Mouse (Mus musculus): ENCODE results near the gene Aqp5. TPM values are rescaled to one million over a fixed set of nuclear protein-coding genes. Genes with fewer than 3 reads are reported as not detected.

Aqp5 gene
- total RNA-seq (2021): not detected
- long read RNA-seq, experiment 1: 0 reads
- long read RNA-seq, experiment 2: 0 reads

DNA sequence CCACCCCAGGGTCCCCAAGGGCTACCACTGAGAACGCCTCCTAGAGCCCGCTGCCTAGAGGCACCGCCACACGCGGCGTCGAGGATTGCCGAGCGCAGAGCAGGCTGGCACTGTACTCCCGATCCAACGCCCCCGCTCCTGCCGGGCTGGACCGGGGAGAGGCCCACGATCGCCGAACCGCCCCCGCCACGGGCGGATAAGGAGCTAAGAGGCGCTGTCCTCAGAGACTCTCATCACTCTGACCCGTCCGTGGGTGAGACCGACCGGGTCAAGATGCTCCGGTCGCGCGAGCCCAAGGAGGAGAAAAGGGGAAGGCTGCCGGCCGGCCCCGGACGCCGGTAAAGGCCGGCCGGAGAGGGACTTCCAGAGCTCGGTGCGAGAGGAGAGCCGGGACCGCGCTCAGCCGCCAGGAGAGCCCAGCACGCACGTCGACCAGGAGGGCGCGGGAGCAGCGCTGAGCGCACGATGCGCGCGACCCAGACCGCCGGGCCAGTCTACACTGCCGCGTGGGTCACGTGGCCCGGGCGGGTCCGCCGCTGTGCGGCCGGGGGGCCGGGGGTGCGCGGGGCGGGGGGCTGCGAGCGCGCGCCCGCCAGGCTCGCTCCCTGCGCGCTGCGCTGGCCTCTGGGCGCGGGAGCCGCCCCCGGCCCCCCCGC, at the start of gene Aqp5:
TSS of gene Aqp5 (plus strand) at position 354 of the 656 bp plus-strand sequence.
- intact Hi-C loops (cut with DNase I; ENCODE audit: low total_unique reads): loop anchor here (10.0 kb wide), 2 partner anchors 184 to 324 kb away; partner anchors contain the start of gene Cers5
- no peak for DNase-seq

DNA sequence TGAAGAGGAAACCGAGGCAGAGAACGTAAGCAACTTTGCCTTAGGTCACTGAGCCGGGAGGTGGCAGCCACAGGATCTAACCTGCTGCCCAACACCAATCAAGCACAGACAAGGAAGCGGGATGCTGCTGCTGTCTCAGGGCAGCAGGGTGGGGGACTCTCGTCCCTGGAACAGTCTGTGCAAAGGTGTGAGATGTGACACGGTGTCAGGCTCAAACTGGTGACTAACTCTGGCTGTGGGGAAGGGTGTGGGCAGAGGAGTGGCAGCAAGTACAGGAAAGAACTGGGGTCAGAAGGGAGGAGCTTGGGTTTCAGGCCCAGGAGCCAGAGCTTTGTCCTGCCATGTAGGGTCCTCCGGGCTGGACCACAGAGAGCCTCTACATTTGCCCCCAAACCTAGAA, 46.5 kb upstream of the Aqp5 start:
- intact Hi-C loops (cut with DNase I; ENCODE audit: low total_unique reads): no loop called here
- DNase-seq: no peak

DNA sequence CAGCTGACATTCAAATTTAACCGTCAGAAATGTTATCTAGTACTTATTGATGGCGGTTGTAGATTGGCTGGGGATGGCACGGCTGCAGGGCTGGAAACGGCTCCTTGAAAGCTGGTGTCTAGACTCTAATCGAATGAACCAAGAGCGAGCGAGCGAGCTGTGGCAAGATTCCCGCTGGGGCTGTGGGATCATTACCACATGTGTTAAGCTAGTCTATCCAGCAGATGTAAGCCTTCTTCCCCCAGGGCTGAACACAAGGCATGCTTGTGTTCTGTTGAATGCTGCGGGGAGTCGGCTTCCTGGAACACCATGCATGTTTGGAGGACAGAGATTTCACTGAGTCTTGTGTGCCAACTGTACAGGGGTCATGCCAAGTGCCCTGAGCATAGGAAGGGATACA, 44.0 kb upstream of the Aqp5 start:
- intact Hi-C loops (cut with DNase I; ENCODE audit: low total_unique reads): no loop called here
- DNase-seq: peak; percentile 24

DNA sequence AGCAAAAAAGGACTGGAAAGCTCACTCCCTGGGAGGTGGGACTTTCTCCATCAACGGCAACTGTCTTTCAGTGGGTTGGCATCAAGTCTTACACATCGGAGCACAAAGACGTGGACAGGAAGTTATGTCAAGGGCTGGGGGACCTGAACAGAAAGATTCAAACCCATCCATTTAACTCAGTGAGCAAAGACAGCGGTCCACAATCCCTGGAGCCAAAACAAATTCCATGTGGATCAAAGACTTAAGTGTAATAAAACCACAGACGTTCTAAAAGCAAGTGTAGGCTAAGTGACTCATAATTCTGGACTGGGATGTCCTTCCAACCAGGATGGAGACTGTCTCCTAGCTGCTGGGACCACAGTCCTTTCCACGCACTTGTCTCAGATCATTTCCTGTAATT, 42.9 kb upstream of the Aqp5 start:
- intact Hi-C loops (cut with DNase I; ENCODE audit: low total_unique reads): no loop called here
- no peak for DNase-seq

DNA sequence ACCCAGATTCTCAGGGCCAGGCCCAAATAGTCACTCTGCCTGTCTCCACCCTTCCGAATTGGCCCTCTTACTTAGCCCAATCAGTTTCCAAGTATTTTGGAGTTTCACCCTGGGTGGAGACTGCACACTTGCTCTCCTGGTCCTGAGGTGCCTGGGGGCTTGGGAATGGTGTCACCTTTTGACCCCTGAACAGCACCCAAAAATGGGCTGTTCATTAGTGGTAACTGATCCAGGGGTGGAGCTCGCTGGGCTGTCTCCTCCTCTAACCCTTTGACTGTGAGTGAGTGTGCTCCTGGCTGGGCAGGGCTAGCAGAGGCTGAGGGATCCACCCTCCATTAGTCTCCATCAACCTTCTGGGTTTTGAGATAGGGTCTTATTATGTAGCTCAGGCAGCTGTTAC, 40.7 kb upstream of the Aqp5 start:
- intact Hi-C loops (cut with DNase I; ENCODE audit: low total_unique reads): no loop called here
- no peak for DNase-seq

DNA sequence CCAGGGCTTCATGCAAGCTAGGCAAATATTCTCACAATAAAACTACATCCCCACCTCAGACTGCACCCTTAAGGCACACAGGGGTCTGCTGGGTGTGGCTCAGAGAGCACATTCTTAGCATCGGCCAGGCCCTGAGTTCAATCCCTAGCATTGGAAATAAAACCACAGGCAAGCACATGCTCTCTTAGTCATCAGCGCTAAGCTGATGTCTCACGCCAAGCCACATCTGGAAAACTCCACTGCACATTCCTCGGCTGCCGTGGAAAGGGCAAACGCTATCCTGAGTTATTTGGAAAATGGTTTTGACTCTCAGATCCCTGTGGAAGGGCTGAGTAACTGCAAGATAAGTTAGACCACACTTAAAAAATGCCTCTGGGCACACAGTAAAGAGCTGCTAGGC, 36.8 kb upstream of the Aqp5 start:
- intact Hi-C loops (cut with DNase I; ENCODE audit: low total_unique reads): no loop called here
- no peak for DNase-seq

DNA sequence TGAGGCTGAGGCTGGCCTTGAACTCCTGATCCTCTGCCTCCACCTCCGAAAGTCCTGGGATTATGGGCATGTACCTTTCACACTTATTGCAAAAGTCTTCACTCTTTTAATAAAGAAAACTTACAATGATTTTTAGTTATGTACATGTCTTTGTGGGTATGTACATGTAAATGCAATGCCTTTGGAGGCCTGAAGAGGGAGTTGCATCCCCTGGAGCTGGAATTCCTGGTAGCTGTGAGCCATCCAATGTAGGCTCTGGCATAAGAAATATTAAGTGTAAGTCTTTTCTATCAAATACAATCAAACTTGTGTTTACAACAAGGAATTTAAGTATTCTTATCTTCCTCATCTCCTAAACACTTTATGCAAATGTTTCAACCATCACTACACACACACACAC, 31.6 kb upstream of the Aqp5 start:
- intact Hi-C loops (cut with DNase I; ENCODE audit: low total_unique reads): no loop called here

DNA sequence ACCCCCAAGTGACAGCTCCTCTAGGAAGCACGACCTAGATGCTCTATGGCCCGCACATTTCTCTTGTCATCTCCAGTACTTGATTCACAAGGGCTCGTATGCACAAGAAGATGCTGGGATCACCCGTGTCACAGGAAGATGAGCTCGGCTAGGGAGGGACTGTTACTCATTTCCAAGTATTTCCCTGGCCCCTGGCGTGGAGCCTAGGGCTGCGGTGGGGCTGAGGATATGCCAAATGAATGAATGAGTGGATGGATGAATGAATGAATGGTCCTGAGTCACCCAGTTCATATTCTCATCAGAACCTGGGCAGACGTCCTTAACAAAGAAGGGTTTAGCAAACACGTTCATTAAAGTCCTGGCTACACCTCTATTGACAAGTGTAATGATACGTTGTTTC, 30.3 kb upstream of the Aqp5 start:
- intact Hi-C loops (cut with DNase I; ENCODE audit: low total_unique reads): no loop called here

More for the DNA sequence above, 31.6 kb upstream of the Aqp5 start:
- no peak for DNase-seq

DNA sequence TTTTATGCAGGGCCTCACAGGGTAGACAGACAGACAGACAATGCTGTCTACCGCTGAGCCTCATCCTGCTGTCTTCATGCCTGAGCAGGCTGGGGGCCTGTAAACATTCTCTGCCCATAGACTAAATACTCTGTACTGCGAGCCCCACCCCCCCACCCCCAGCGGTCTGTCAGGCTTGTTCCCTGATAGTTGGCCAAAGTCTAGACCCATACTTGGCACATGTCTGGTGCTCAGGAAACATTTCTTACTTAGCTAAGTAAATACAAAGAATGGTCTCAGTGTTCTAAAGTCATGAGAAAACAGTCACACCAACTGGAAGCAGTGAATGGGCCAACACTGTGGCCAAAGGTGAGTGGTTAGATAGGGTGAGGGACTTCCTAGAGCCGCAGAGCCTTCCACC, 23.2 kb upstream of the Aqp5 start:
- intact Hi-C loops (cut with DNase I; ENCODE audit: low total_unique reads): no loop called here
- no peak for DNase-seq

More for the DNA sequence above, 30.3 kb upstream of the Aqp5 start:
- no peak for DNase-seq

DNA sequence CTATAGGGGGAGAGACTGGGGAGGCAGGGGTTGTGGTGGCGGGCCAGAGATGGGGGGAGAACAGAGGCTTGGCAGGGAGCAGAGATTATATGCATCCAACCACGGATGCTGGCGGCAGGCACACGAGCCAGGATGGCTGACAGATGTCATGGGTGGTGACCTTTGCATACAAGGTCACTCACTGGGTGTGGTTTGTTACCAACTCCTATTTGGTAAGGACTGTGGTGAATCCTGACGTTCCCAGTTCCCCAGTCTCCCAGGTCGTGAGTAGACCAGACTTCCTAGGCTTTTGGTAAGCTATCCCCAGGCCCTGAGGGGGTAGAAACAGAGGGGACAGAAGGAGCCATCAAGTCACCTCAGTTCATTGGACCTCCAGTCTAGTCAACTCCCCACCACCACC, 21.9 kb upstream of the Aqp5 start:
- intact Hi-C loops (cut with DNase I; ENCODE audit: low total_unique reads): no loop called here
- no peak for DNase-seq

DNA sequence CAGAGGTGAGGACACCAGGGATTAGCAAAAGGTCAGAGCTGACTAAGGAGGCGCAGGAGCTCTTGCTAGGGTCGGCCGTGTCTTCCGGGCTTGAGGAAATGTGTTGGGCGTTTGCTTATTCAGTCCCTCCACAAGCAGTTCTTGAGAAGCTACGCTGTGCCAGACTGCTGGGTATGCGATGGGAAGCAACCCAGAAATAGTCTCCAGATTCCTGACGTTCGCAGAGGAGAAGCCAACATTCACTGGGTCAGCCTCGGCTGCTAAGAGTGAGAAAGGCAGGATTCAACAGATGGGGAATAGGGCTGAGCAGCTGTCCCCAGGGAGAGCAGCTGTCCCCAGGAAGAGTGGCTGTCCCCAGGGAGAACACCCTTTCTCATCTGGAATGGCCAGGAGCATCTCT, 21.5 kb upstream of the Aqp5 start:
- DNase-seq: no peak
- intact Hi-C loops (cut with DNase I; ENCODE audit: low total_unique reads): no loop called here

DNA sequence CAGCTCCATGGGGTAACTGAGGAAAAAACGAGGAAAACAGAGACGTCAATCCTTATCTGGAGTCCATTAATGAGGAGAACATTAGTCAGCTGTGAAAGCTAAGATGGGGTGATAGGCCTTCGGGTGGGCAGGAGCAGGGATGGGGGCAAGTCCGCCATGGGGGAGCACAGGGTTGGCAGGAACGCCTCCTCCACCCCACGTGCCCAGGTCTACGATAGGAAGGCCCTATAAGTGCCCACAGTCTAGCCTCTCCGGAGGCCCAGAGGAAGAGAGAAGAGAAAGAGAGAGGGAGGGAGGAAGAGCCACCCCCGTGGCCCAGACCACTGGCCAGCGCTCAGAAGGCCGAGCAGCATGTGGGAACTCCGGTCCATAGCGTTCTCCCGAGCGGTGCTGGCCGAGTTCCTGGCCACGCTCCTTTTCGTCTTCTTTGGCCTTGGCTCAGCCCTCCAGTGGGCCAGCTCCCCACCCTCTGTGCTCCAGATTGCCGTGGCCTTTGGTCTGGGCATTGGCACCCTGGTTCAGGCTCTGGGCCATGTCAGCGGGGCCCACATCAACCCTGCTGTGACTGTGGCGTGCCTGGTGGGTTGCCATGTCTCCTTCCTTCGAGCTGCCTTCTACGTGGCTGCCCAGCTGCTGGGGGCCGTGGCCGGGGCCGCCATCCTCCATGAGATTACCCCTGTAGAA, 11.6 kb upstream of the Aqp5 start, which contains the start of gene Aqp2:
TSS of gene Aqp2 (plus strand) at position 254 of the 684 bp plus-strand sequence.
- intact Hi-C loops (cut with DNase I; ENCODE audit: low total_unique reads): no loop called here
- DNase-seq: no peak

DNA sequence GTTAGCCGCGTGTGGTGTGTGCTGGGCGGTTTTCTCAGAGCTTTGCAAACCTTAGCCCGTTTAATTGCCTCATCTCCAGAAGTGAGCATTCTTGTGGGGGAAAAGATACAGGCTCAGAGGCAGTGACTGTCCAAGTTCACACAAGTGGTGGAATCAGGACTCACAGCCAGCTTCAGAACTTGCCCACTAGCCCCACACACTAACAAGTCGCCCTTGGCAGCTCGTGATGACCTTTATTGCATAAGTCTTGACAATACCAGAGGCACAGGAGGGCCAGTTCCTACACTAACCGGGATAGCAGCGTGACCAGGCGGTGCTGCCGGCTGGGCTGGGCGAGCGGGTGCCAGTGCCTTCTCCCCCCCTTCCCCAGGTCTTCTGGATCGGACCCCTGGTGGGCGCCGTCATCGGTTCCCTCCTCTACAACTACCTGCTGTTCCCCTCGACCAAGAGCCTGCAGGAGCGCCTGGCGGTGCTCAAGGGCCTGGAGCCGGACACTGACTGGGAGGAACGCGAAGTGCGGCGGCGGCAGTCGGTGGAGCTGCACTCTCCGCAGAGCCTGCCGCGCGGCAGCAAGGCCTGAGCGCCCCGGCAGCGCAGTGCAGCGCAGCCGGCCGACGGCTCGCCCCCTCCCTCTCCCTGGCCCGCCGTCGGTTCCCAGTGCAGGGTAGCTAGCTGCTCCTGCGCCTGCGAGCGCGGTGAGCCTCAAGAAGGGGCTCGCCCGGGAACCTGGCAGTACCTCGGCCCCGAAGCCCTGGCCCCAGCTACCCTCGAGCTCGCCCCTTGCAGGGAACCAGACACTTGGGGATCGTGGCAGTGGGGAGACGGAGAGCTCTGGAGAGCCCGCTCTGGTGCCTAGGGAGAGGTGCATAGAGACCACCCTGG, 6.9 kb upstream of the Aqp5 start:
- peak; percentile 40 for DNase-seq
- intact Hi-C loops (cut with DNase I; ENCODE audit: low total_unique reads): no loop called here

DNA sequence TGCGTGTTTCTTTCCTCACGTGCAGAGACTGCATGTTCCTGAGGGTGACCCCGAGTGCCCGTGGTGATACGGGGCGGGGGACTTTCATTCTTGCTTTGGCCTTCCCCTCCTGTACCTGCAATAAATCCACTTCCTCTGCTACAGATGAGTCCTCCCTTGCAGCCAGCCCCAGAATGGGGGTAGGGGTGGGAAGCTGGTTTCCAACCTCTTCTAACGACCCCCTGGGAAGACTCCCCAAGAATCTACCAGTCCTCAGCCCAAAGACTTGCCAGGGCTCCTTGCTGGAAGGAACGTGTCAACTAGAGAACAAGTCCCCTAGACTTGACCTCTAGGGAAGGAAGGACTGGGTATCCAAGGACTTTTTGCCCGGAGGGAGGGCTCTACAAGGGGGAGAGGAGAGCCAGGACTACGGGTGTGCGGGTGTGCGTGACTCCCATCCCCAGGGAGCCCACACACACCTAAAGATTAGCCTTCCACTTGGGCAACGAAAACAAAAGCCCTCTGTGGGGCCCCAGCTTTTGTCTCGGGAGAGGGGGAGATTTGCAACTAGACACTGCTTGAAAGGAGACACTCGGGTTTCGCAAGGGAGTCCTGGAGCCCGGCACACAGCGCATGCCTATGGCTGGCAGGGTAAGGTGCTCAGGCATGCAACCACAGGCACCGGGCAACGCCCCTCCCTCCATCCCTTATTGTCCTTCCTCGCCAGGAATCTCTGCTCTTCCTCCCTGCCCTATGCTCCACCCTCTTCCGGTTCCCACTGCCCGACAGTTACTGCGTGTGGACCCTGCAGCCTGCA, 6.0 kb upstream of the Aqp5 start:
- intact Hi-C loops (cut with DNase I; ENCODE audit: low total_unique reads): no loop called here
- DNase-seq: no peak

DNA sequence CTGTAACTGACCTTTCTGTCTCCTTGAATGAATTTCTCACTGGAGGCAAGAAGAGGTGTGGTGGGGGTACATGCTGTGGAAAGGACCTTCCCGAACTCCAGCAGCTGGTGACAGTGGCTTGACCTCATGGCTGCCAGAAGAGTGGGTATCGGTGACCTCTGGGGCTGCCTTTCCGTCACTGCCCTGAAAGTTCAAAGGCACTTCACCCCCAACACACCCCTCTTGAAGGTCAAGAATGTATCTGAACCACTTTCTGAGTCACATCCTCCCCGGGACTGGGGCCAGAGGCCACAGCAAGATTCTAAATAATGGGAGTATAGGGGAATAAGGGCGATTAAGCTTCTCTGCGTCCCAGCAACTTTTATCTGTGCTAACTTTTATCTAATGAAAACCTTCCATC, 4.8 kb upstream of the Aqp5 start:
- DNase-seq: no peak
- intact Hi-C loops (cut with DNase I; ENCODE audit: low total_unique reads): no loop called here

DNA sequence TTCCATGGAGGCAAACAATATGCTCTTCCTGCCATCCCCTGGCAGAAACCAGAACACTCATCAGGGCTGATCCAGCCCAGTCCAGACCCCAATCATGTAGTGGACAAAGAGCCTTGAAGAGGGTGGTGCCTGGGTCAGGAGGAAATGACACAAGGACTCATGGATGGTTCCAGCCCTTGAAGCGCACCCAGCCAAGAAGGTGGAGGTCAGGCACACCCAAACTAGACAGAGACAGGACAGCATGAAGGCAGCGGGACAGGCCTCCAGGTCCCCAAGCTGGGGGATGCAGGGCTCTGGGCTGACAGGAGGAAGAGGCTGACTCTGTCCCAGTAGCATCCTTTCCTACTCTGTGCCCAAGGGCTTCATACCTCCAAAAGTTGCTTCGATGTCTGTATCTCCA, 4.1 kb upstream of the Aqp5 start:
- DNase-seq: no peak
- intact Hi-C loops (cut with DNase I; ENCODE audit: low total_unique reads): no loop called here

DNA sequence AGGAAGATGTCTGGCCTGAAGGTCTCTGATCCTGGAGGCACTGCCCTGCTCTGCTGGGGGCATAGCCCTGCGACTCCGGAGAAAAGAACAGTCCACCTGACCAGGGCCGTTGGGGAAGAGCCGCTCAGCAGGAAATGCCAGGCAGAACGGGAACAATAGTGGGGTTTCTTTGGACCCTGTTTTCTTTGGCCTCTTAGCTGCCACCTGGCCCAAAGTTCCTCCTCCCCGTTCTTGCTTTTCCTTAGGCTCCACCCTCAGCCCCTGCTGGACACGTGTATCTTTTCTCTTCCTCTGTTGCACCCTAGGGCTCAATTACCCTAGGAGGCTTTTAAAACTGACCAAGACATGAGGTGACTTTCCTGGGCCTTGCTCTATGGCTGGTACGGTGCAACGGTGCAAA, 1.3 kb upstream of the Aqp5 start:
- no peak for DNase-seq
- intact Hi-C loops (cut with DNase I; ENCODE audit: low total_unique reads): no loop called here

DNA sequence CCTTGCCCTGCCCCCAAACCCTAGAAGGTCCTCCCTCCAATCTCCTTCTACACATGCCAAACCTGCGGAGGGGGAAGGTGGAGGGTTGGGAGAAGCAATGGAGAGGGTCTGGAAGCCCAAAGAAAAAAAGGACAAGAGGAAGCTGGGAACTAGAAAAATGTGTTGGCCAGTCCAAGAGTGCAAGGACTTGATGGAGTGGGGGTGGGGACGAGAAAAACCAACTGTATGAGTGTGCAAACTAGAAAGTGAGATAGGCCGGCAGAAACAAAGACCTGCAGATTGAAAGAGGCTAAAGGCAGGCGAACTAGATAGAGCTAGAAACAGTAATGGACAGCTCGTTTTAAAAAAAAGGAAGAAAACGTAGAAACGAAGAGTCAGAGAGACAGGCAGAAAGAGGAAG, 878 bp upstream of the Aqp5 start:
- no peak for DNase-seq
- intact Hi-C loops (cut with DNase I; ENCODE audit: low total_unique reads): loop anchor here (10.0 kb wide), 2 partner anchors 185 to 325 kb away; partner anchors contain the start of gene Cers5

DNA sequence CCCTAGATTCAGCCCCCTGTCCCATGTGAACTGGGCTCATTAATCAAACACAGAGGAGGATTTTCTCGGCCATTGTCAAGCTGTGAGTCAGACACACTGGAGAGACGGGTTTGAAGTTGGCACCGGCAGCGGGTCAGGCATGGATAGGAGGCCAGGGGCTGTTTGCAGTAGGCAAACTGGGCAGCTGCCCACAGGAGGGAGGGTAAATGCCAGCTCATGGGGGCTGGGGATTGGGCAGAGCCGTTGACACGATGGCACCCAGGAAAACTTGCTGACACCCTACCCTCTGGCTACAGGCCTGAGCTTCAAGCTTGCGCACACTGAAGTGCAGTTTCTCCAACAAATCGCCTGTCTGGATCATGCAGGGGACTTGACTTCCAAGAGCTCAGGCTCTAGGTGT, 1.6 kb downstream of the Aqp5 start:
- DNase-seq: no peak
- intact Hi-C loops (cut with DNase I; ENCODE audit: low total_unique reads): loop anchor here (10.0 kb wide), 2 partner anchors 183 to 323 kb away; partner anchors contain the start of gene Cers5
